Mouse (Mus musculus): ENCODE data around the gene Trio.

GRCm38 (mm10) chr15:27916204-27916603 lies 109.4 kb downstream of the Trio start:
- TF ChIP-seq CTCF (IDR thresholded peaks at IDR 0.05; ENCODE audit: borderline replicate concordance, insufficient read depth, low read length) (peak; percentile 33; the same call in 1 of the 2 replicates), POLR2A (IDR thresholded peaks at IDR 0.05; ENCODE audit: low read depth, low read length) (no peak)

Measured in embryonic fibroblast, embryonic 13.5 days (primary cell).